Mouse (Mus musculus) neural tube, embryonic 14.5 days (tissue): ENCODE data around the gene Hecw2. TPM values are rescaled to one million over a fixed set of nuclear protein-coding genes. Genes with fewer than 3 reads are reported as not detected.

Experiments used
- ATAC-seq: fragments of 200-750 bp; cut with Nextera tagmentation; 2 replicates; pipeline ENCODE4 v1.8.0; 2017; ENCODE audit warnings: low read depth, mild to moderate bottlenecking, moderate TSS enrichment, moderate library complexity
- H3K27ac ChIP-seq: fragments of 300-500 bp; sonication (generic); 2 replicates; pipeline ENCODE4 v1.5.1; 2014; ENCODE audit warnings: low read depth, mild to moderate bottlenecking, control low read depth, low read length, moderate library complexity, mixed read lengths
- H3K27me3 ChIP-seq: fragments of 300-500 bp; sonication (generic); 2 replicates; pipeline ENCODE4 v1.6.1; 2014; ENCODE audit warnings: low read length; ENCODE audit not compliant: control insufficient read depth, insufficient read depth
- H3K36me3 ChIP-seq: fragments of 300-500 bp; sonication (generic); 2 replicates; pipeline ENCODE4 v1.6.1; 2014; ENCODE audit warnings: low read length, mixed read lengths; ENCODE audit not compliant: control insufficient read depth, insufficient read depth
- H3K4me1 ChIP-seq: fragments of 300-500 bp; sonication (generic); 2 replicates; pipeline ENCODE4 v1.6.1; 2014; ENCODE audit warnings: low read length; ENCODE audit not compliant: control insufficient read depth, insufficient read depth
- H3K4me2 ChIP-seq: fragments of 300-500 bp; sonication (generic); 2 replicates; pipeline ENCODE4 v1.6.1; 2014; ENCODE audit warnings: mild to moderate bottlenecking, low read depth, low read length, control low read depth
- H3K4me3 ChIP-seq: fragments of 300-500 bp; sonication (generic); 2 replicates; pipeline ENCODE4 v1.5.1; 2014; ENCODE audit warnings: low read depth, low read length, control low read depth, mixed read lengths
- H3K9ac ChIP-seq: fragments of 300-500 bp; sonication (generic); replicated peaks from 2 replicates; pipeline ENCODE4 v1.6.1; 2014; ENCODE audit warnings: low read depth, mild to moderate bottlenecking, control low read depth, low read length, mixed read lengths
- H3K9me3 ChIP-seq: fragments of 300-500 bp; sonication (generic); 2 replicates; pipeline ENCODE4 v1.6.1; 2016; ENCODE audit warnings: low read length; ENCODE audit not compliant: control insufficient read depth
- WGBS: fragments of 180-500 bp; shearing (Covaris S2); extraction: QIAGEN DNeasy Blood & Tissue Kit; methylation state at CpG from one replicate; pipeline ENCODE4 v1.1.7; 2014; 5-methylcytosine and 5-hydroxymethylcytosine counted together
- polyA plus RNA-seq: library from polyadenylated mRNA; unstranded; fragments of >200 nt; fragmentation: Nextera tagmentation; extraction: Ambion mirVana; gene quantifications from 2 replicates; pipeline ENCODE4 v1.2.1, GENCODE M21; 2014

Hecw2 gene
- polyA plus RNA-seq, 1 experiment from 2014 or later: 10.0 TPM

- Histone ChIP-seq H3K9ac (no peak overlapping the region), H3K27ac (peak overlapping the region; percentile 12), H3K4me2 (no peak overlapping the region), H3K27me3 (no peaks in the 10 kb centered on the region), H3K36me3 (no peaks in the 10 kb centered on the region), H3K4me1 (no peaks in the 10 kb centered on the region), H3K4me3 (no peak overlapping the region), H3K9me3 (no peaks in the 10 kb centered on the region)
- no peak for ATAC-seq
- WGBS: 82% methylated on average over 8 of the region's 8 CpGs
Measured at GRCm38 (mm10) chr1:53977806-53978513, 217.0 kb downstream of the Hecw2 start.

DNA sequence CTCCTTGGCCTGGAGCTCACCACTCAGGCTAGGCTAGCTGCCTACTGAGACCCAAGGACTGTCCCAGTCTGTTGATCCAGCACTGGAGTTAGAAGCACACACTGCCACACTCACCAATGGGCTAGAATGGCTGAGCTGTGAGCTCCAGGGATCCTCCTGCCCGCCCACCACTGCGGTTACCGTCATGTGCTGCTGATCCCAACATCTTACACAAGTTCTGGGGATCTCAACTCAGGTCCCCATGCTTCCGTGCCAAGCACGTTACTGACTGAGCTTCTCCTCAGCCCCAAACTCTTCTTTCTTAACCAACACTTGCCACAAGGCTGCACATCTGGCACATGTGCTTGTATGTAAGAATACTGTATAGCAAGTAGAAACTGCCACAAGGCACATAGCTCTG lies 218.2 kb downstream of the Hecw2 start:
- H3K4me3 ChIP-seq: no peak overlapping the region
- H3K9me3 ChIP-seq: no peaks in the 10 kb centered on the region
- no peak overlapping the region for H3K27ac ChIP-seq
- H3K9ac ChIP-seq: no peak overlapping the region
- ATAC-seq: no peak
- H3K27me3 ChIP-seq: no peaks in the 10 kb centered on the region
- no peaks in the 10 kb centered on the region for H3K4me1 ChIP-seq
- 91% methylated on average over 5 of the region's 5 CpGs for WGBS
- no peaks in the 10 kb centered on the region for H3K36me3 ChIP-seq
- no peak overlapping the region for H3K4me2 ChIP-seq

DNA sequence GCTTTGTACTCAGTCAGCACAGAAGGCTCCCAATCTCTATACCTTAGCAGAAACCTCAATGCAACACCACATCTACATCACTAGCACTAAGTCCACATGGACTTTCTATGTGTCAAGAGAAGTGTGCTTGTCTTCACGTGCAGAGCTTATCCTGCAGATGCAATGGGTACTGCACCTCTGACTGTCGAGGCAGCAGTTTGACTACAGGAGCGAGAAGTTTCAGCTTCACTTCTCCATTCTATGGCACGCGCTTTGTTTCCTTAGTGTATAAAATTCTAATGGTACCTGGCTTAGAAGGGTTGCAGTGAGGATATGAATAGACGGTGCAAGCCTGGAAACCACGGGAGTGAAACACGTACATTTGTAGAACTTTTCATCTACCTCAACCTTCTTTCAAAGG lies 218.9 kb downstream of the Hecw2 start:
- Histone ChIP-seq H3K4me3 (no peak overlapping the region), H3K4me1 (no peaks in the 10 kb centered on the region), H3K27me3 (no peaks in the 10 kb centered on the region), H3K27ac (no peak overlapping the region), H3K9ac (no peak overlapping the region), H3K36me3 (no peaks in the 10 kb centered on the region), H3K9me3 (no peaks in the 10 kb centered on the region), H3K4me2 (no peak overlapping the region)
- no peak for ATAC-seq
- WGBS: 94% methylated on average over 8 of the region's 8 CpGs

DNA sequence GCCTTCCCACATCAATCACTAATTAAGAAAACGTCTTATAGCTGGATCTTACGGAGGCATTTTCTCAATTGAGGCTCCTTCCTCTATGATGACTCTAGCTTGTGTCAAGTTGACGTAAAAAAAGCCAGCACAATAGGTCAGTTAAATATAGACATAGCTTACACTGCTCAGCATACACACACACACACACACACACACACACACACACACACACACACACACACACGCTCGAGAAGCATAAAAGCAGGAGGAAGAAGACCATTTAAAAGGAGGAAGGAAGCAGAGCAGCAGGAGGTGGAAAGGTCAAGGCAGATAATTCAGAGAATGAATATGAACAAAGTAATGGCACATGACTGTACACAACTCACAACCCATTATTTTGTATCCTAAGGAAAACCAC lies 220.0 kb downstream of the Hecw2 start:
- Histone ChIP-seq H3K9me3 (no peaks in the 10 kb centered on the region), H3K27ac (no peak overlapping the region), H3K36me3 (no peaks in the 10 kb centered on the region), H3K4me1 (no peaks in the 10 kb centered on the region), H3K4me2 (no peak overlapping the region), H3K27me3 (no peaks in the 10 kb centered on the region), H3K9ac (no peak overlapping the region), H3K4me3 (no peak overlapping the region)
- no peak for ATAC-seq
- 70% methylated on average over 5 of the region's 5 CpGs for WGBS

- ATAC-seq: no peak
- Histone ChIP-seq H3K9me3 (no peaks in the 10 kb centered on the region), H3K4me3 (no peak overlapping the region), H3K36me3 (no peaks in the 10 kb centered on the region), H3K4me2 (no peak overlapping the region), H3K9ac (no peak overlapping the region), H3K27ac (no peak overlapping the region), H3K4me1 (no peaks in the 10 kb centered on the region), H3K27me3 (no peaks in the 10 kb centered on the region)
- WGBS: 90% methylated on average over 5 of the region's 5 CpGs
Measured at GRCm38 (mm10) chr1:53970326-53970977, 224.5 kb downstream of the Hecw2 start.

GRCm38 (mm10) chr1:53952395-53952794 lies 242.6 kb downstream of the Hecw2 start:
- H3K9me3 ChIP-seq: no peaks in the 10 kb centered on the region

GRCm38 (mm10) chr1:53945815-53946214 lies 249.2 kb downstream of the Hecw2 start:
- H3K27ac ChIP-seq: no peak overlapping the region
- H3K4me1 ChIP-seq: no peaks in the 10 kb centered on the region
- H3K9ac ChIP-seq: no peak overlapping the region
- 84% methylated on average over 2 of the region's 2 CpGs for WGBS
- H3K4me2 ChIP-seq: no peak overlapping the region
- H3K27me3 ChIP-seq: no peaks in the 10 kb centered on the region
- H3K9me3 ChIP-seq: no peaks in the 10 kb centered on the region
- no peak for ATAC-seq
- H3K4me3 ChIP-seq: no peak overlapping the region
- no peaks in the 10 kb centered on the region for H3K36me3 ChIP-seq

More at GRCm38 (mm10) chr1:53952395-53952794, 242.6 kb downstream of the Hecw2 start:
- Histone ChIP-seq H3K4me2 (no peak overlapping the region), H3K27me3 (no peaks in the 10 kb centered on the region), H3K9ac (no peak overlapping the region), H3K4me1 (no peaks in the 10 kb centered on the region), H3K27ac (no peak overlapping the region), H3K4me3 (no peak overlapping the region), H3K36me3 (no peaks in the 10 kb centered on the region)
- no peak for ATAC-seq
- WGBS: 83% methylated on average over 5 of the region's 5 CpGs

GRCm38 (mm10) chr1:53942468-53942867 lies 252.5 kb downstream of the Hecw2 start:
- Histone ChIP-seq H3K4me3 (no peak overlapping the region), H3K9me3 (no peaks in the 10 kb centered on the region), H3K27me3 (no peaks in the 10 kb centered on the region), H3K9ac (no peak overlapping the region), H3K4me1 (no peaks in the 10 kb centered on the region; the same call in 1 of the 2 replicates), H3K4me2 (no peak overlapping the region), H3K27ac (no peak overlapping the region), H3K36me3 (no peaks in the 10 kb centered on the region)
- 81% methylated on average over 8 of the region's 8 CpGs for WGBS
- no peak for ATAC-seq

- no peak overlapping the region for H3K27ac ChIP-seq
- H3K4me1 ChIP-seq: no peaks in the 10 kb centered on the region; the same call in 1 of the 2 replicates
- H3K9ac ChIP-seq: no peak overlapping the region
- no peaks in the 10 kb centered on the region for H3K9me3 ChIP-seq
- H3K4me3 ChIP-seq: no peak overlapping the region
- no peak for ATAC-seq
- H3K27me3 ChIP-seq: no peaks in the 10 kb centered on the region
- no peaks in the 10 kb centered on the region for H3K36me3 ChIP-seq
- 56% methylated on average over 3 of the region's 3 CpGs for WGBS
- no peak overlapping the region for H3K4me2 ChIP-seq
Measured at GRCm38 (mm10) chr1:53941528-53941927, 253.4 kb downstream of the Hecw2 start.
